9 mouse cellular contexts compared by ENCODE assay signal in genomic region chr13:97774740-97775425, GRCm38 (mm10). TPM values are rescaled to one million over a fixed set of nuclear protein-coding genes. Genes with fewer than 3 reads are reported as not detected.
DNase-seq lines count a peak whose midpoint lies in the region; ATAC-seq and TF ChIP-seq lines count a peak whose summit lies in the region.
"Had no signal": no experiment of that assay in that cellular context is flagged by ENCODE, and none has a peak within 500 bp of the region (broad histone marks: within the 10 kb centered on the region; RNA-seq: fewer than 3 reads in every experiment).

No protein-coding gene starts in this region.

- H3K4me1 ChIP-seq in lung, embryonic 14.5 days (ENCODE audit: insufficient read depth), result peaks cover 25% of the 10 kb centered on the region
- 0 out of 2 replicates have a peak, but pooled peaks cover 9% of the 10 kb centered on the region for H3K4me1 ChIP-seq in embryonic facial prominence, embryonic 12.5 days
- peaks cover 41% of the 10 kb centered on the region for H3K4me1 ChIP-seq in heart, embryonic 13.5 days
- H3K4me1 ChIP-seq in neural tube, embryonic 15.5 days, result peaks cover 12% of the 10 kb centered on the region
- H3K4me1 ChIP-seq in intestine, embryonic 15.5 days (replicated peaks), result peaks cover 8% of the 10 kb centered on the region; the same call in 1 of the 2 replicates

- peaks cover 5% of the 10 kb centered on the region; the same call in 1 of the 2 replicates for H3K9me3 ChIP-seq in lung, embryonic 14.5 days (ENCODE audit: low read depth, low read length)
- H3K9me3 ChIP-seq in embryonic facial prominence, embryonic 12.5 days, result no peaks in the 10 kb centered on the region
- peaks cover 4% of the 10 kb centered on the region; the same call in 1 of the 2 replicates for H3K9me3 ChIP-seq in heart, embryonic 13.5 days
- peaks cover 5% of the 10 kb centered on the region for H3K9me3 ChIP-seq in neural tube, embryonic 15.5 days (replicated peaks)
- no peaks in the 10 kb centered on the region for H3K9me3 ChIP-seq in intestine, embryonic 15.5 days
- H3K9me3 ChIP-seq: lung, embryonic 15.5 days had no signal

- WGBS in lung, embryonic 14.5 days, result 69% methylated on average over 10 of the region's 10 CpGs
- 69% methylated on average over 10 of the region's 10 CpGs for WGBS in embryonic facial prominence, embryonic 12.5 days
- WGBS in heart, embryonic 13.5 days, result 64% methylated on average over 10 of the region's 10 CpGs
- WGBS in neural tube, embryonic 15.5 days, result 13% methylated on average over 10 of the region's 10 CpGs
- 74% methylated on average over 10 of the region's 10 CpGs for WGBS in intestine, embryonic 15.5 days

- no peak overlapping the region for H3K9ac ChIP-seq in lung, embryonic 14.5 days
- no peak overlapping the region for H3K9ac ChIP-seq in embryonic facial prominence, embryonic 12.5 days
- no peak overlapping the region for H3K9ac ChIP-seq in heart, embryonic 13.5 days
- H3K9ac ChIP-seq in neural tube, embryonic 15.5 days (replicated peaks), result no peak overlapping the region
- no peak overlapping the region for H3K9ac ChIP-seq in intestine, embryonic 15.5 days
- H3K9ac ChIP-seq: lung, embryonic 15.5 days had no signal

- no peak overlapping the region for H3K4me3 ChIP-seq in lung, embryonic 14.5 days (ENCODE audit: low read depth, low read length)
- H3K4me3 ChIP-seq in embryonic facial prominence, embryonic 12.5 days, result no peak overlapping the region
- H3K4me3 ChIP-seq in heart, embryonic 13.5 days, result no peak overlapping the region
- H3K4me3 ChIP-seq in neural tube, embryonic 15.5 days (replicated peaks), result no peak overlapping the region
- H3K4me3 ChIP-seq in intestine, embryonic 15.5 days (replicated peaks), result no peak overlapping the region
- H3K4me3 ChIP-seq: lung, embryonic 15.5 days had no signal

- H3K27me3 ChIP-seq in lung, embryonic 14.5 days (ENCODE audit: insufficient read depth, low read length), result no peaks in the 10 kb centered on the region
- H3K27me3 ChIP-seq in embryonic facial prominence, embryonic 12.5 days, result no peaks in the 10 kb centered on the region
- H3K27me3 ChIP-seq in heart, embryonic 13.5 days (replicated peaks), result no peaks in the 10 kb centered on the region
- no peaks in the 10 kb centered on the region for H3K27me3 ChIP-seq in neural tube, embryonic 15.5 days (replicated peaks)
- H3K27me3 ChIP-seq in intestine, embryonic 15.5 days (replicated peaks), result no peaks in the 10 kb centered on the region
- H3K27me3 ChIP-seq: lung, embryonic 15.5 days had no signal

- TF ChIP-seq CTCF in lung, embryonic 14.5 days (IDR thresholded peaks at IDR 0.05; ENCODE audit: low read depth), result no peak

- no peak overlapping the region for H3K4me2 ChIP-seq in lung, embryonic 14.5 days
- no peak overlapping the region for H3K4me2 ChIP-seq in embryonic facial prominence, embryonic 12.5 days (replicated peaks)
- no peak overlapping the region for H3K4me2 ChIP-seq in heart, embryonic 13.5 days
- H3K4me2 ChIP-seq in neural tube, embryonic 15.5 days, result 0 out of 2 replicates have a peak overlapping the region, but pooled peaks have one; percentile 6
- no peak overlapping the region for H3K4me2 ChIP-seq in intestine, embryonic 15.5 days (replicated peaks)
- H3K4me2 ChIP-seq: lung, embryonic 15.5 days had no signal

- ATAC-seq in lung, embryonic 14.5 days (ENCODE audit: insufficient read depth), result no peak
- peak; percentile 52; the same call in 1 of the 2 replicates for ATAC-seq in embryonic facial prominence, embryonic 12.5 days (ENCODE audit: insufficient number of reproducible peaks, insufficient read depth, low FRiP score, low TSS enrichment)
- ATAC-seq in heart, embryonic 13.5 days (ENCODE audit: extremely low read depth, insufficient number of reproducible peaks, low FRiP score, low TSS enrichment), result no peak
- peak; percentile 89 for ATAC-seq in neural tube, embryonic 15.5 days (ENCODE audit: low FRiP score)
- ATAC-seq in intestine, embryonic 15.5 days, result no peak
- ATAC-seq in megakaryocyte progenitor cell, adult 5-6 weeks (replicated peaks; ENCODE audit: poor library complexity), result no peak

- intact Hi-C loops in left cerebral cortex, postnatal 25 days (cut with DNase I), result loop anchor here (5.0 to 10.0 kb wide), 3 partner anchors 137 to 530 kb away; partner anchors contain the start of gene Enc1

- peak overlapping the region; percentile 48; the same call in 1 of the 2 replicates for H3K27ac ChIP-seq in lung, embryonic 14.5 days (ENCODE audit: low read depth)
- H3K27ac ChIP-seq in embryonic facial prominence, embryonic 12.5 days, result peak overlapping the region; percentile 8; the same call in 1 of the 2 replicates
- peak overlapping the region; percentile 33; the same call in 1 of the 2 replicates for H3K27ac ChIP-seq in heart, embryonic 13.5 days (replicated peaks)
- peak overlapping the region; percentile 68 for H3K27ac ChIP-seq in neural tube, embryonic 15.5 days (replicated peaks)
- no peak overlapping the region for H3K27ac ChIP-seq in intestine, embryonic 15.5 days
- H3K27ac ChIP-seq: lung, embryonic 15.5 days had no signal

- DNase-seq in lung, embryonic 14.5 days, result peak; percentile 60
- no peak for DNase-seq in lung, postnatal 25 days (ENCODE audit: low spot score)
- DNase-seq in left cerebral cortex, postnatal 25 days (ENCODE audit: low spot score in 2 of 2), result peak; percentile 46 to 64

- H3K36me3 ChIP-seq in lung, embryonic 14.5 days (ENCODE audit: insufficient read depth), result no peaks in the 10 kb centered on the region
- H3K36me3 ChIP-seq in embryonic facial prominence, embryonic 12.5 days, result no peaks in the 10 kb centered on the region
- 0 out of 2 replicates have a peak, but pooled peaks cover 3% of the 10 kb centered on the region for H3K36me3 ChIP-seq in heart, embryonic 13.5 days
- H3K36me3 ChIP-seq in neural tube, embryonic 15.5 days, result no peaks in the 10 kb centered on the region
- no peaks in the 10 kb centered on the region for H3K36me3 ChIP-seq in intestine, embryonic 15.5 days
- H3K36me3 ChIP-seq: lung, embryonic 15.5 days had no signal

RNA-seq across cellular contexts. Expression of gene Gm10260, which starts 14.5 kb away (rescaled TPM):
- polyA plus RNA-seq in lung, embryonic 14.5 days (2014; fragmentation: Nextera tagmentation; extraction: Ambion mirVana), result 2.4 and 8.7 TPM in 2 replicates
- 3.0 and 3.3 TPM in 2 replicates for polyA plus RNA-seq in embryonic facial prominence, embryonic 12.5 days (2016; fragmentation: Nextera tagmentation; extraction: Ambion mirVana)
- polyA plus RNA-seq in heart, embryonic 13.5 days (2015; fragmentation: Nextera tagmentation; extraction: Ambion mirVana), result 0.70 and 2.9 TPM in 2 replicates
- total RNA-seq in left cerebral cortex, postnatal 25 days (2021), result 10 to 100 TPM; 66.9 to 79.5 TPM
- 2.4 and 4.2 TPM in 2 replicates for polyA plus RNA-seq in neural tube, embryonic 15.5 days (2015; fragmentation: Nextera tagmentation; extraction: Ambion mirVana)
- 7.5 and 8.4 TPM in 2 replicates for polyA plus RNA-seq in intestine, embryonic 15.5 days (2015; fragmentation: Nextera tagmentation; extraction: Ambion mirVana)
- 28.1 and 29.0 TPM in 2 replicates for total RNA-seq in megakaryocyte progenitor cell, adult 5-6 weeks (2015)
- total RNA-seq in megakaryocyte progenitor cell, adult 5-6 weeks (2017), result 32.0 and 32.5 TPM in 2 replicates

Comparison
In these comparisons a context has a peak if more than half of its experiments do, and no peak if none do; other contexts are left out.
1. ATAC-seq: peak in embryonic facial prominence, embryonic 12.5 days (single experiment) and neural tube, embryonic 15.5 days (single experiment); none in lung, embryonic 14.5 days (single experiment), heart, embryonic 13.5 days (single experiment), intestine, embryonic 15.5 days (single experiment) and megakaryocyte progenitor cell, adult 5-6 weeks (single experiment).